Mouse (Mus musculus): ENCODE measurements at regions not wholly inside any gene's neighbourhood (a gene's known extent, or its start where the extent isn't known, plus 50 kb on each side); places are given as distances from the start of the nearest gene placed in this dataset.

DNA sequence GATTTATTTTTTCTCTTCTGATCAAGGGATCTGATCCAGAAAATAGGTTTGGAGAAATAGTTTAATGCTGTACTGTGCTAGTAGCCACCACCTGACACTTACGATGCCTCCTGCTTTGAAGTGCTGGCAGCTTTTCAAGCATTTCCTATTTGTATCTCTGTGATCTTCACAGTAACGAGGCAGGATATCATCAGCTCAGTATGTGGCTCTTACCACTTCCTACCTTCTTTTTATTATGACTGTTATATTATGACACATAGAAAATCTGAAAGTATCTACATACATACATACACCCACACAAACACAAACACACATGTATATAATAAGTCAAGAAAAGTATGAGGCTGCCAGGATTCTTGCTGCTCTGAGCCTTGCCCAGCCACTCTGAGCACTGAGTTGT is 124.4 kb upstream of the Fut8 start:
- no peak for TF ChIP-seq ZC3H11A (IDR thresholded peaks at IDR 0.05; ENCODE audit: borderline replicate concordance, low read depth, low read length)
- no peak for TF ChIP-seq ZNF384 (IDR thresholded peaks at IDR 0.05; ENCODE audit: low read depth, low read length)
- no peak for TF ChIP-seq CHD2 (IDR thresholded peaks at IDR 0.05; ENCODE audit: low read depth, low read length)
- TF ChIP-seq HCFC1 (IDR thresholded peaks at IDR 0.05; ENCODE audit: borderline replicate concordance, insufficient read depth, low read length): no peak
